In genomic region chr4:41071500-41072429, GRCm38 (mm10) we compare ENCODE assay signal across 23 mouse cellular contexts. TPM values are rescaled to one million over a fixed set of nuclear protein-coding genes. Genes with fewer than 3 reads are reported as not detected.
DNase-seq lines count a peak whose midpoint lies in the region; ATAC-seq and TF ChIP-seq lines count a peak whose summit lies in the region.
"Had no signal": no experiment of that assay in that cellular context is flagged by ENCODE, and none has a peak within 500 bp of the region (broad histone marks: within the 10 kb centered on the region; RNA-seq: fewer than 3 reads in every experiment).

No protein-coding gene starts in this region.

- no peaks in the 10 kb centered on the region for H3K4me1 ChIP-seq in midbrain, postnatal 0 days (ENCODE audit: insufficient read depth, low read length)
- H3K4me1 ChIP-seq in midbrain, embryonic 16.5 days (ENCODE audit: control insufficient read depth, insufficient read depth, low read length) = no peaks in the 10 kb centered on the region
- no peaks in the 10 kb centered on the region for H3K4me1 ChIP-seq in intestine, embryonic 15.5 days (replicated peaks)
- H3K4me1 ChIP-seq: kidney, embryonic 15.5 days; neural tube, embryonic 13.5 days had no signal

- DNase-seq in cerebellum, adult 11 months = peak; percentile 27
- DNase-seq in midbrain, postnatal 0 days (ENCODE audit: low spot score) = peak; percentile 8
- DNase-seq in cerebellum, postnatal 10 days = peak; percentile 71
- no peak for DNase-seq in frontal cortex, postnatal 36 days (ENCODE audit: low spot score in 2 of 2)
- no peak for DNase-seq in right cerebral cortex, adult 18-20 months
- DNase-seq: adrenal gland, postnatal 36 days; gastrocnemius, adult 2 months; heart, adult 11 months; heart, postnatal 4 days; left cerebral cortex, postnatal 4 days; lung, postnatal 10 days; right cerebral cortex, postnatal 4 days; thymus, postnatal 14 days had no signal

- no peaks in the 10 kb centered on the region for H3K36me3 ChIP-seq in midbrain, postnatal 0 days (ENCODE audit: insufficient read depth, low read length)
- H3K36me3 ChIP-seq in midbrain, embryonic 16.5 days (ENCODE audit: control insufficient read depth, insufficient read depth, low read length) = no peaks in the 10 kb centered on the region
- H3K36me3 ChIP-seq in intestine, embryonic 15.5 days = no peaks in the 10 kb centered on the region
- H3K36me3 ChIP-seq: kidney, embryonic 15.5 days; liver, embryonic 15.5 days; neural tube, embryonic 13.5 days had no signal

- ATAC-seq in cerebellum, adult (ENCODE audit: insufficient number of reproducible peaks, low FRiP score, low TSS enrichment) = no peak
- no peak for ATAC-seq in midbrain, postnatal 0 days (ENCODE audit: low FRiP score)
- ATAC-seq in midbrain, embryonic 16.5 days = no peak
- no peak for ATAC-seq in intestine, embryonic 15.5 days
- ATAC-seq: activated CD4-positive, CD25-positive, alpha-beta regulatory T cell, adult 4 months; forebrain, embryonic 16.5 days had no signal

- no peak for TF ChIP-seq CTCF in midbrain, postnatal 0 days (IDR thresholded peaks at IDR 0.05)

- no peaks in the 10 kb centered on the region for H3K27me3 ChIP-seq in midbrain, postnatal 0 days (ENCODE audit: insufficient read depth, low read length)
- no peaks in the 10 kb centered on the region for H3K27me3 ChIP-seq in midbrain, embryonic 16.5 days (ENCODE audit: control insufficient read depth, insufficient read depth, low read depth, low read length)
- H3K27me3 ChIP-seq in intestine, embryonic 15.5 days (replicated peaks) = no peaks in the 10 kb centered on the region
- H3K27me3 ChIP-seq: kidney, embryonic 15.5 days; neural tube, embryonic 13.5 days had no signal

- no peak overlapping the region for H3K9ac ChIP-seq in midbrain, postnatal 0 days (replicated peaks; ENCODE audit: low read length, poor library complexity, severe bottlenecking)
- no peak overlapping the region for H3K9ac ChIP-seq in midbrain, embryonic 16.5 days (ENCODE audit: low read depth, low read length)
- H3K9ac ChIP-seq in intestine, embryonic 15.5 days = no peak overlapping the region
- H3K9ac ChIP-seq: kidney, embryonic 15.5 days; liver, embryonic 15.5 days; neural tube, embryonic 13.5 days had no signal

- H3K4me2 ChIP-seq in midbrain, postnatal 0 days (ENCODE audit: low read depth, low read length, poor library complexity, severe bottlenecking) = no peak overlapping the region
- H3K4me2 ChIP-seq in midbrain, embryonic 16.5 days (ENCODE audit: low read length) = no peak overlapping the region
- no peak overlapping the region for H3K4me2 ChIP-seq in intestine, embryonic 15.5 days (replicated peaks)
- H3K4me2 ChIP-seq: kidney, embryonic 15.5 days; liver, embryonic 15.5 days; neural tube, embryonic 13.5 days had no signal

- 71% methylated on average over 14 of the region's 14 CpGs for WGBS in midbrain, postnatal 0 days
- 72% methylated on average over 14 of the region's 14 CpGs for WGBS in midbrain, embryonic 16.5 days
- 71% methylated on average over 14 of the region's 14 CpGs for WGBS in intestine, embryonic 15.5 days

- no peaks in the 10 kb centered on the region for H3K9me3 ChIP-seq in midbrain, postnatal 0 days (ENCODE audit: low read length)
- no peaks in the 10 kb centered on the region for H3K9me3 ChIP-seq in midbrain, embryonic 16.5 days (replicated peaks; ENCODE audit: control insufficient read depth, low read length, poor library complexity, severe bottlenecking)
- no peaks in the 10 kb centered on the region for H3K9me3 ChIP-seq in intestine, embryonic 15.5 days
- H3K9me3 ChIP-seq: kidney, embryonic 15.5 days; liver, embryonic 15.5 days; megakaryocyte, embryonic 14.5 days; neural tube, embryonic 13.5 days had no signal

- no peak overlapping the region for H3K27ac ChIP-seq in midbrain, postnatal 0 days (ENCODE audit: low read depth, low read length)
- no peak overlapping the region for H3K27ac ChIP-seq in midbrain, embryonic 16.5 days (ENCODE audit: low read length)
- H3K27ac ChIP-seq in intestine, embryonic 15.5 days = no peak overlapping the region
- H3K27ac ChIP-seq: gastrocnemius, adult 2 months; kidney, embryonic 15.5 days; liver, embryonic 15.5 days; neural tube, embryonic 13.5 days had no signal

- H3K4me3 ChIP-seq in midbrain, postnatal 0 days (ENCODE audit: low read depth, low read length) = no peak overlapping the region
- H3K4me3 ChIP-seq in midbrain, embryonic 16.5 days (ENCODE audit: low read depth, low read length) = no peak overlapping the region
- no peak overlapping the region for H3K4me3 ChIP-seq in intestine, embryonic 15.5 days (replicated peaks)
- H3K4me3 ChIP-seq: gastrocnemius, adult 2 months; kidney, embryonic 15.5 days; liver, embryonic 15.5 days; megakaryocyte, embryonic 14.5 days; neural tube, embryonic 13.5 days had no signal

RNA-seq across cellular contexts. Expression of gene Aqp7, which starts 23.8 kb away (rescaled TPM):
- total RNA-seq in midbrain, postnatal 0 days (2014; rRNA removed) = not detected in 2 replicates
- not detected in 2 replicates for polyA plus RNA-seq in midbrain, postnatal 0 days (2015; fragmentation: Nextera tagmentation; extraction: Ambion mirVana)
- not detected in 2 replicates for polyA plus RNA-seq in midbrain, embryonic 16.5 days (2015; fragmentation: Nextera tagmentation; extraction: Ambion mirVana)
- polyA plus RNA-seq in intestine, embryonic 15.5 days (2015; fragmentation: Nextera tagmentation; extraction: Ambion mirVana) = 0.35 and 0.62 TPM in 2 replicates
- total RNA-seq: left cerebral cortex, postnatal 4 days had no signal
- polyA plus RNA-seq: forebrain, embryonic 16.5 days; heart, embryonic 14.5 days; neural tube, embryonic 13.5 days had no signal

RNA-seq across cellular contexts. Expression of gene Aqp3, which starts 26.2 kb away (rescaled TPM):
- 1.1 TPM in 1 of 2 replicates, not detected in the other for total RNA-seq in midbrain, postnatal 0 days (2014; rRNA removed)
- polyA plus RNA-seq in midbrain, postnatal 0 days (2015; fragmentation: Nextera tagmentation; extraction: Ambion mirVana) = 0.25 and 0.47 TPM in 2 replicates
- polyA plus RNA-seq in midbrain, embryonic 16.5 days (2015; fragmentation: Nextera tagmentation; extraction: Ambion mirVana) = 0.24 and 0.41 TPM in 2 replicates
- polyA plus RNA-seq in intestine, embryonic 15.5 days (2015; fragmentation: Nextera tagmentation; extraction: Ambion mirVana) = 2.3 and 2.8 TPM in 2 replicates
- total RNA-seq: gastrocnemius, adult 2 months had no signal

RNA-seq across cellular contexts. Expression of gene Nol6, which starts 52.5 kb away (rescaled TPM):
- total RNA-seq in midbrain, postnatal 0 days (2014; rRNA removed) = 67.9 and 70.8 TPM in 2 replicates
- 39.9 and 40.1 TPM in 2 replicates for polyA plus RNA-seq in midbrain, postnatal 0 days (2015; fragmentation: Nextera tagmentation; extraction: Ambion mirVana)
- polyA plus RNA-seq in midbrain, embryonic 16.5 days (2015; fragmentation: Nextera tagmentation; extraction: Ambion mirVana) = 40.9 and 43.6 TPM in 2 replicates
- 21.7 and 21.8 TPM in 2 replicates for polyA plus RNA-seq in intestine, embryonic 15.5 days (2015; fragmentation: Nextera tagmentation; extraction: Ambion mirVana)

Comparison
In these comparisons a context has a peak if more than half of its experiments do, and no peak if none do; other contexts are left out.
1. DNase-seq: peak in cerebellum, adult 11 months (single experiment), midbrain, postnatal 0 days (single experiment) and cerebellum, postnatal 10 days (2 of 2); none in frontal cortex, postnatal 36 days (0 of 2) and right cerebral cortex, adult 18-20 months (single experiment).